Mouse (Mus musculus): Measurements from ENCODE around the gene Cyp1a2. TPM values are rescaled to one million over a fixed set of nuclear protein-coding genes. Genes with fewer than 3 reads are reported as not detected.

Cyp1a2 gene
- total RNA-seq, 2 experiments from 2014 or later: not detected

Other genes starting within 250 kb of the Cyp1a2 start
- 1 to 10 TPM; 6.5 to 7.9 TPM for gene Ppcdc, start 243.6 kb downstream of the Cyp1a2 start, total RNA-seq (2021)
- gene Scamp5, start 215.6 kb downstream of the Cyp1a2 start, total RNA-seq (2021): 1 to 10 TPM in 1 of 2 experiments, under 1 TPM in 1; 0.98 to 1.2 TPM
- not detected for gene Rpp25, start 179.7 kb downstream of the Cyp1a2 start, total RNA-seq (2021)
- 1,000 to 10,000 TPM; 1,174 to 1,300 TPM for gene Cox5a, start 162.4 kb downstream of the Cyp1a2 start, total RNA-seq (2021)
- gene Fam219b, start 146.2 kb downstream of the Cyp1a2 start, total RNA-seq (2021): 1 to 10 TPM; 5.6 to 6.3 TPM
- gene Mpi, start 130.9 kb downstream of the Cyp1a2 start, total RNA-seq (2021): 10 to 100 TPM; 75.0 to 76.2 TPM
- gene Scamp2, start 122.8 kb downstream of the Cyp1a2 start, total RNA-seq (2021): 10 to 100 TPM; 41.8 to 43.1 TPM
- gene Ulk3, start 94.3 kb downstream of the Cyp1a2 start, total RNA-seq (2021): 1 to 10 TPM; 3.3 to 3.8 TPM
- not detected for gene Cplx3, start 77.4 kb downstream of the Cyp1a2 start, total RNA-seq (2021)
- gene Lman1l, start 62.9 kb downstream of the Cyp1a2 start, total RNA-seq (2021): not detected
- gene Csk, start 30.1 kb downstream of the Cyp1a2 start, total RNA-seq (2021): 1 to 10 TPM; 6.4 to 9.8 TPM
- gene Cyp1a1, start 4.2 kb upstream of the Cyp1a2 start, total RNA-seq (2021): under 1 TPM; 0.24 to 0.37 TPM
- gene Edc3, start 24.8 kb upstream of the Cyp1a2 start, total RNA-seq (2021): 1 to 10 TPM; 4.7 to 5.1 TPM
- 10 to 100 TPM; 36.1 to 45.2 TPM for gene Clk3, start 82.2 kb upstream of the Cyp1a2 start, total RNA-seq (2021)
- 1 to 10 TPM; 3.7 TPM for gene Arid3b, start 153.1 kb upstream of the Cyp1a2 start, total RNA-seq (2021)
- 10 to 100 TPM; 87.4 to 95.1 TPM for gene Ubl7, start 227.3 kb upstream of the Cyp1a2 start, total RNA-seq (2021)